Mouse (Mus musculus) MEL (cell line): ENCODE results near the gene E130116L18Rik. TPM values are rescaled to one million over a fixed set of nuclear protein-coding genes. Genes with fewer than 3 reads are reported as not detected.
A peak's percentile ranks its signal among the peaks of the same experiment; 100 is the strongest.

ENCODE experiments used
- DNase-seq: peaks from one replicate; pipeline ENCODE4 v3.0.0; 2011; ENCODE audit warnings: low read depth, low spot score
- H3K27ac ChIP-seq: 2 replicates; pipeline ENCODE4 v1.5.1; 2012; ENCODE audit warnings: low read depth, mild to moderate bottlenecking, control low read depth, low read length, moderate library complexity; ENCODE audit not compliant: control insufficient read depth
- H3K27me3 ChIP-seq, 2 experiments: fragments of 150-350 bp in 1 of 2; sonication (generic) in 1 of 2; 2 replicates each; pipeline ENCODE4 v1.6.1; 2012; ENCODE audit warnings: low read length in 2 of 2, mild to moderate bottlenecking in 2 of 2, improper control_type of control experiment in 1 of 2, moderate library complexity in 1 of 2; ENCODE audit not compliant: insufficient read depth in 2 of 2, control insufficient read depth in 1 of 2
- H3K36me3 ChIP-seq, 2 experiments: 2 replicates each; pipeline ENCODE4 v1.6.1; 2012 to 2014; ENCODE audit warnings: low read length in 2 of 2, improper control_type of control experiment in 1 of 2, inconsistent platforms in 1 of 2, mild to moderate bottlenecking in 1 of 2; ENCODE audit not compliant: insufficient read depth in 2 of 2, control insufficient read depth in 1 of 2
- H3K4me1 ChIP-seq, 2 experiments: fragments of 150-350 bp in 1 of 2; sonication (generic) in 1 of 2; 2 replicates each; pipeline ENCODE4 v1.6.1; 2012; ENCODE audit warnings: low read length in 2 of 2, improper control_type of control experiment in 1 of 2, mild to moderate bottlenecking in 1 of 2; ENCODE audit not compliant: insufficient read depth in 2 of 2, control insufficient read depth in 1 of 2
- H3K4me3 ChIP-seq, 2 experiments: fragments of 150-350 bp in 1 of 2; sonication (generic) in 1 of 2; 2 replicates each; pipeline ENCODE4 v1.5.1; 2012; ENCODE audit warnings: low read depth in 2 of 2, low read length in 2 of 2, mild to moderate bottlenecking in 2 of 2, moderate library complexity in 2 of 2, control low read depth in 1 of 2, improper control_type of control experiment in 1 of 2; ENCODE audit not compliant: control insufficient read depth in 1 of 2, insufficient read depth in 1 of 2
- H3K79me2 ChIP-seq: 2 replicates; pipeline ENCODE4 v1.6.1; 2012; ENCODE audit warnings: mild to moderate bottlenecking, low read length, moderate library complexity; ENCODE audit not compliant: control insufficient read depth, poor library complexity, insufficient read depth
- H3K9ac ChIP-seq: 2 replicates; pipeline ENCODE4 v1.6.1; 2012; ENCODE audit warnings: low read depth, mild to moderate bottlenecking, control low read depth, low read length, moderate library complexity; ENCODE audit not compliant: control insufficient read depth, poor library complexity, severe bottlenecking
- H3K9me3 ChIP-seq: fragments of 150-350 bp; sonication (generic); replicated peaks from 2 replicates; pipeline ENCODE4 v1.6.1; 2012; ENCODE audit warnings: mild to moderate bottlenecking, low read length, improper control_type of control experiment, moderate library complexity; ENCODE audit not compliant: insufficient read depth
- CHD1 ChIP-seq: IDR thresholded peaks from 2 replicates; pipeline ENCODE4 v1.6.1; 2012; ENCODE audit warnings: low read depth, mild to moderate bottlenecking, inconsistent platforms, low read length, improper control_type of control experiment
- CHD2 ChIP-seq: IDR thresholded peaks from 2 replicates; pipeline ENCODE4 v1.6.1; 2011; ENCODE audit warnings: low read length, improper control_type of control experiment
- CTCF ChIP-seq, 3 experiments: IDR thresholded peaks in 2 of 3; conservative IDR thresholded peaks in 1 of 3; 2 replicates each; pipeline ENCODE4 v1.5.1; 2011 to 2012; ENCODE audit warnings: low read length in 3 of 3, low read depth in 2 of 3, mild to moderate bottlenecking in 2 of 3, improper control_type of control experiment in 1 of 3, inconsistent platforms in 1 of 3, mixed read lengths in 1 of 3, moderate library complexity in 1 of 3; ENCODE audit not compliant: control insufficient read depth in 1 of 3, insufficient read depth in 1 of 3, poor library complexity in 1 of 3, severe bottlenecking in 1 of 3
- EP300 ChIP-seq, 2 experiments: IDR thresholded peaks; 2 replicates each; pipeline ENCODE4 v1.6.1; 2011; ENCODE audit warnings: improper control_type of control experiment in 2 of 2, low read length in 2 of 2, low read depth in 1 of 2, mild to moderate bottlenecking in 1 of 2
- ETS1 ChIP-seq: IDR thresholded peaks from 2 replicates; pipeline ENCODE4 v1.6.1; 2012; ENCODE audit warnings: low read depth, mild to moderate bottlenecking, inconsistent platforms, low read length, improper control_type of control experiment, moderate library complexity
- GABPA ChIP-seq: IDR thresholded peaks from 2 replicates; pipeline ENCODE4 v1.6.1; 2012; ENCODE audit warnings: low read depth, mild to moderate bottlenecking, inconsistent platforms, low read length, improper control_type of control experiment, moderate library complexity
- GATA1 ChIP-seq: IDR thresholded peaks from 2 replicates; pipeline ENCODE4 v1.6.1; 2011; ENCODE audit warnings: low read depth, low read length, improper control_type of control experiment
- HCFC1 ChIP-seq: IDR thresholded peaks from 2 replicates; pipeline ENCODE4 v1.6.1; 2012; ENCODE audit warnings: low read depth, mild to moderate bottlenecking, inconsistent platforms, low read length, improper control_type of control experiment, moderate library complexity
- JUND ChIP-seq: IDR thresholded peaks from 2 replicates; pipeline ENCODE4 v1.6.1; 2011; ENCODE audit warnings: low read depth, mild to moderate bottlenecking, improper control_type of control experiment, low read length
- KAT2A ChIP-seq: conservative IDR thresholded peaks from 2 replicates; pipeline ENCODE4 v1.6.1; 2012; ENCODE audit warnings: low read depth, low read length, improper control_type of control experiment, inconsistent platforms
- MAFK ChIP-seq: IDR thresholded peaks from 2 replicates; pipeline ENCODE4 v1.6.1; 2011; ENCODE audit warnings: low read depth, mild to moderate bottlenecking, low read length, improper control_type of control experiment, borderline replicate concordance
- MAX ChIP-seq: IDR thresholded peaks from 2 replicates; pipeline ENCODE4 v1.6.1; 2011; ENCODE audit warnings: low read length, improper control_type of control experiment
- MAZ ChIP-seq: IDR thresholded peaks from 2 replicates; pipeline ENCODE4 v1.6.1; 2012; ENCODE audit warnings: low read depth, mild to moderate bottlenecking, inconsistent platforms, low read length, improper control_type of control experiment
- MEF2A ChIP-seq: IDR thresholded peaks from 2 replicates; pipeline ENCODE4 v1.6.1; 2014; ENCODE audit warnings: low read depth, mild to moderate bottlenecking, inconsistent platforms, low read length, improper control_type of control experiment; ENCODE audit not compliant: poor library complexity, insufficient replicate concordance, severe bottlenecking; ENCODE audit errors: extremely low read depth
- MYB ChIP-seq: IDR thresholded peaks from 2 replicates; pipeline ENCODE4 v1.6.1; 2011; ENCODE audit warnings: mild to moderate bottlenecking, low read depth, low read length, improper control_type of control experiment
- MYC ChIP-seq: IDR thresholded peaks from 2 replicates; pipeline ENCODE4 v1.6.1; 2011; ENCODE audit warnings: low read depth, mild to moderate bottlenecking, low read length, improper control_type of control experiment, moderate library complexity
- NELFE ChIP-seq: IDR thresholded peaks from 2 replicates; pipeline ENCODE4 v1.6.1; 2011; ENCODE audit warnings: low read depth, low read length, improper control_type of control experiment
- NRF1 ChIP-seq: IDR thresholded peaks from 2 replicates; pipeline ENCODE4 v1.6.1; 2014; ENCODE audit warnings: low read depth, mild to moderate bottlenecking, inconsistent platforms, low read length, improper control_type of control experiment, moderate library complexity; ENCODE audit not compliant: poor library complexity, insufficient read depth, severe bottlenecking
- POLR2A ChIP-seq, 2 experiments: IDR thresholded peaks; 2 replicates each; pipeline ENCODE4 v1.6.1; 2011 to 2012; ENCODE audit warnings: low read length in 2 of 2, mild to moderate bottlenecking in 2 of 2, control low read depth in 1 of 2, improper control_type of control experiment in 1 of 2, low read depth in 1 of 2, moderate library complexity in 1 of 2; ENCODE audit not compliant: control insufficient read depth in 1 of 2, insufficient read depth in 1 of 2, poor library complexity in 1 of 2
- POLR2AphosphoS5 ChIP-seq: IDR thresholded peaks from 2 replicates; pipeline ENCODE4 v1.6.1; 2012; ENCODE audit warnings: low read depth, borderline replicate concordance, mild to moderate bottlenecking, inconsistent platforms, low read length, moderate library complexity, mixed read lengths
- RAD21 ChIP-seq: IDR thresholded peaks from 2 replicates; pipeline ENCODE4 v1.6.1; 2011; ENCODE audit warnings: mild to moderate bottlenecking, low read depth, low read length, improper control_type of control experiment
- RCOR1 ChIP-seq: IDR thresholded peaks from 2 replicates; pipeline ENCODE4 v1.6.1; 2012; ENCODE audit warnings: low read depth, mild to moderate bottlenecking, inconsistent platforms, low read length, improper control_type of control experiment
- SIN3A ChIP-seq: IDR thresholded peaks from 2 replicates; pipeline ENCODE4 v1.6.1; 2012; ENCODE audit warnings: low read length, improper control_type of control experiment, inconsistent platforms
- SMC3 ChIP-seq: IDR thresholded peaks from 2 replicates; pipeline ENCODE4 v1.6.1; 2011; ENCODE audit warnings: low read depth, low read length, improper control_type of control experiment
- TAL1 ChIP-seq: IDR thresholded peaks from 2 replicates; pipeline ENCODE4 v1.6.1; 2012; ENCODE audit warnings: mild to moderate bottlenecking, inconsistent platforms, low read length, moderate library complexity, mixed read lengths
- TBP ChIP-seq: IDR thresholded peaks from 2 replicates; pipeline ENCODE4 v1.8.0; 2011; ENCODE audit warnings: low read depth, low read length, improper control_type of control experiment
- TCF12 ChIP-seq: IDR thresholded peaks from 2 replicates; pipeline ENCODE4 v1.6.1; 2014; ENCODE audit warnings: low read depth, mild to moderate bottlenecking, inconsistent platforms, low read length, improper control_type of control experiment, moderate library complexity
- UBTF ChIP-seq: IDR thresholded peaks from 2 replicates; pipeline ENCODE4 v1.6.1; 2012; ENCODE audit warnings: low read depth, mild to moderate bottlenecking, inconsistent platforms, low read length, improper control_type of control experiment, moderate library complexity, borderline replicate concordance; ENCODE audit not compliant: insufficient read depth
- ZC3H11A ChIP-seq: IDR thresholded peaks from 2 replicates; pipeline ENCODE4 v1.6.1; 2012; ENCODE audit warnings: low read depth, mild to moderate bottlenecking, inconsistent platforms, low read length, improper control_type of control experiment
- ZKSCAN1 ChIP-seq: IDR thresholded peaks from 2 replicates; pipeline ENCODE4 v1.6.1; 2012; ENCODE audit warnings: low read depth, mild to moderate bottlenecking, inconsistent platforms, low read length, improper control_type of control experiment, moderate library complexity
- ZMIZ1 ChIP-seq: IDR thresholded peaks from 2 replicates; pipeline ENCODE4 v1.6.1; 2012; ENCODE audit warnings: low read depth, mild to moderate bottlenecking, inconsistent platforms, low read length, improper control_type of control experiment, moderate library complexity
- ZNF384 ChIP-seq: IDR thresholded peaks from 2 replicates; pipeline ENCODE4 v1.6.1; 2012; ENCODE audit warnings: low read depth, mild to moderate bottlenecking, inconsistent platforms, low read length, improper control_type of control experiment
- polyA plus RNA-seq, 2 experiments: library from polyadenylated mRNA; stranded (reverse) in 1 of 2; unstranded in 1 of 2; fragments of >175 nt in 1 of 2; fragments of >200 nt in 1 of 2; gene quantifications; 2 replicates each; pipeline versions ENCODE4 v1.2.1 to v1.2.4; 2012; ENCODE audit warnings: low replicate concordance in 2 of 2, low read depth in 1 of 2; ENCODE audit not compliant: insufficient read length in 2 of 2, insufficient read depth in 1 of 2, missing spikeins in 1 of 2
- total RNA-seq: library from RNA; depleted of rRNA; stranded (reverse); fragments of 300-350 nt; gene quantifications from 2 replicates; pipeline ENCODE4 v1.2.3, GENCODE M21; 2012

The E130116L18Rik gene
- total and polyA plus RNA-seq, 3 experiments: not detected

GRCm38 (mm10) chr5:25188802-25189201 lies 34.2 kb downstream of the E130116L18Rik start:
- H3K4me1 ChIP-seq: no peaks in the 10 kb centered on the region

GRCm38 (mm10) chr5:25187727-25188126 lies 35.2 kb downstream of the E130116L18Rik start:
- Histone ChIP-seq H3K9ac (no peak overlapping the region), H3K36me3 (no peaks in the 10 kb centered on the region), H3K4me1 (no peaks in the 10 kb centered on the region), H3K4me3 (no peak overlapping the region), H3K79me2 (no peaks in the 10 kb centered on the region), H3K27me3 (peaks cover 3 to 6% of the 10 kb centered on the region in 2 experiments; a peak in 3 of 4 replicates), H3K27ac (no peak overlapping the region), H3K9me3 (no peaks in the 10 kb centered on the region)
- no peak for TF ChIP-seq ETS1
- TF ChIP-seq TBP: no peak
- TF ChIP-seq UBTF: no peak
- no peak for TF ChIP-seq MAFK
- no peak for TF ChIP-seq NELFE
- TF ChIP-seq MAX: no peak
- TF ChIP-seq KAT2A: no peak
- no peak for TF ChIP-seq SIN3A
- TF ChIP-seq GABPA: no peak
- TF ChIP-seq GATA1: no peak
- no peak for TF ChIP-seq NRF1
- TF ChIP-seq ZKSCAN1: no peak
- no peak for TF ChIP-seq CHD2
- TF ChIP-seq MEF2A: no peak
- TF ChIP-seq POLR2AphosphoS5: no peak
- no peak for TF ChIP-seq ZC3H11A
- DNase-seq: no peak

More at GRCm38 (mm10) chr5:25188802-25189201, 34.2 kb downstream of the E130116L18Rik start:
- no peaks in the 10 kb centered on the region for H3K79me2 ChIP-seq
- TF ChIP-seq TAL1 (no peak), NELFE (no peak), SMC3 (peak; percentile 69), JUND (no peak), TCF12 (no peak), KAT2A (no peak), MEF2A (no peak), EP300 (IDR thresholded peaks at IDR 0.05; ENCODE audit: low read depth in 1 of 2, low read length in 2 of 2) (no peak), CHD1 (no peak), SIN3A (no peak), POLR2AphosphoS5 (no peak), MAZ (no peak), MYC (no peak), POLR2A (IDR thresholded peaks at IDR 0.05; ENCODE audit: control insufficient read depth in 1 of 2, insufficient read depth in 1 of 2, low read depth in 1 of 2, low read length in 2 of 2, poor library complexity in 1 of 2) (no peak), CTCF (IDR thresholded peaks at IDR 0.05 in 2 of 3, conservative IDR thresholded peaks at IDR 0.05 in 1 of 3; ENCODE audit: control insufficient read depth in 1 of 3, insufficient read depth in 1 of 3, low read depth in 2 of 3, low read length in 3 of 3, poor library complexity in 1 of 3, severe bottlenecking in 1 of 3) (peak; percentile 31 to 60 (median 56); a peak in 5 of 6 replicates), ZMIZ1 (no peak), ZC3H11A (peak; percentile 47; the same call in 1 of the 2 replicates), RCOR1 (no peak), RAD21 (peak; percentile 70), HCFC1 (no peak), ZNF384 (no peak), GATA1 (no peak), MYB (no peak)
- peak; percentile 35 for DNase-seq
- H3K9me3 ChIP-seq: no peaks in the 10 kb centered on the region
- H3K36me3 ChIP-seq: no peaks in the 10 kb centered on the region
- H3K4me3 ChIP-seq: no peak overlapping the region
- H3K9ac ChIP-seq: no peak overlapping the region
- no peak overlapping the region for H3K27ac ChIP-seq
- H3K27me3 ChIP-seq: peaks cover 3 to 6% of the 10 kb centered on the region in 2 experiments; a peak in 3 of 4 replicates
